Mouse (Mus musculus): ENCODE data around the gene Golt1a. TPM values are rescaled to one million over a fixed set of nuclear protein-coding genes. Genes with fewer than 3 reads are reported as not detected.

Golt1a gene
- polyA plus RNA-seq (2015; fragmentation: Nextera tagmentation; extraction: Ambion mirVana): 0.10 TPM in 1 of 2 replicates, not detected in the other

DNA sequence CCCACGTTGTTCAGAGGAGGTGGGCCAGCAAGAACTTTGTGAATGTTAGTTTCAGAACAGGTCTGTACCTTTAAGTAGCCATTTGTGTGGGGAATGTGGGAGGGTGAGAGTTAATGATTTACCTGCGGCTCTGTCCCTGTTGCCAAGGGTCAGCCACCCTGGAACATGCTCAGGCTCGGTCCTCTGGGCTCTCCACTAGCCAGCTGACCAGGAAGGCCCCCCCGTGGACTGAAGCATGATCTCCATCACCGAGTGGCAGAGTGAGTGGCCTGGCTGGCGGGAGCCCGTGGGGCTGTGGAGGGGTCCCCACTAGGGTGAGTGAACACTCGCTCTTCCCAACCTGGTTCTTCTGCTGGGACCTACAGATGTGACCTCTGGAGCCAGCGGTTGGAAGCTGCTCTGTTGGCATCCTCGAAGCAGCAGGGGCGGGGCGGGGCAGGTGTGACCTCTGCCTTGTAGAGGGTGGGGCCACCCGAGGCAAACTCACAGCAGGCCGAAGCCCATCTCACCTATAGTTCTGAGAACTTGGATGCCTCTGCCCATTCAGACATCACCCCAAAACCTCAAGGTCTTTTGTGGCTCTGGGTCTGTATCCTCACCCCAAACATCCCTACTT is at the start of gene Golt1a:
Gene Golt1a (plus strand): TSS at position 149 of the 616 bp plus-strand sequence.
- H3K4me3 ChIP-seq: no peak within 1 kb of the TSS
- no peak within 1 kb of the TSS for H3K27ac ChIP-seq
- no peak within 1 kb of the TSS for H3K4me2 ChIP-seq
- H3K36me3 ChIP-seq: no peaks in the 10 kb centered on the region
- ATAC-seq (ENCODE audit: low FRiP score): no peak
- H3K4me1 ChIP-seq (replicated peaks): peaks cover 22% of the 10 kb centered on the region
- no peak within 1 kb of the TSS for H3K9ac ChIP-seq
- no peaks in the 10 kb centered on the region for H3K27me3 ChIP-seq
- WGBS: 51% methylated on average over 12 of the region's 14 CpGs
- no peaks in the 10 kb centered on the region for H3K9me3 ChIP-seq

DNA sequence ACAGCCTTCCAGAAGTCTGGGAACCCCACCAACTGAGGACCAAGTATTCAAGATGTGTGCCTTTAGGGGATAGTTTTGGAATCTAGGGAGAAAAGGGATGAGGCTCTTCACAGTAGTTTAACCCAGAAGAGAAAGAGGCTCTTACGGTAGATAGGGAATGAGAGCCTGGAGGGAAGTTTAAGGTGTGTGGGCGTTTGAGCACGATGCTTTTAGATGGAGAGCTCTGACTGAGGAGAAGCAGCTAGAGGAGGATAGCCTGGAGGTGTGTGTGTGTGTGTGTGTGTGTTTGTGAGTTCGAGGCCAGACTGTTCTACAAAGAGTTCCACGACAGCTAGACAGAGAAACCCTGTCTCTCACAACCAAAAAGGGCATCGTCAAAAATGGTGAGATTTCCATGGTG is 47.0 kb upstream of the Golt1a start:
- no peak overlapping the region for H3K4me3 ChIP-seq
- H3K36me3 ChIP-seq: peaks cover 72% of the 10 kb centered on the region
- H3K4me1 ChIP-seq (replicated peaks): peaks cover 45% of the 10 kb centered on the region
- 90% methylated on average over 6 of the region's 6 CpGs for WGBS
- ATAC-seq (ENCODE audit: low FRiP score): no peak
- no peaks in the 10 kb centered on the region for H3K27me3 ChIP-seq
- H3K9me3 ChIP-seq: no peaks in the 10 kb centered on the region
- H3K4me2 ChIP-seq: no peak overlapping the region
- no peak overlapping the region for H3K9ac ChIP-seq
- H3K27ac ChIP-seq: no peak overlapping the region

DNA sequence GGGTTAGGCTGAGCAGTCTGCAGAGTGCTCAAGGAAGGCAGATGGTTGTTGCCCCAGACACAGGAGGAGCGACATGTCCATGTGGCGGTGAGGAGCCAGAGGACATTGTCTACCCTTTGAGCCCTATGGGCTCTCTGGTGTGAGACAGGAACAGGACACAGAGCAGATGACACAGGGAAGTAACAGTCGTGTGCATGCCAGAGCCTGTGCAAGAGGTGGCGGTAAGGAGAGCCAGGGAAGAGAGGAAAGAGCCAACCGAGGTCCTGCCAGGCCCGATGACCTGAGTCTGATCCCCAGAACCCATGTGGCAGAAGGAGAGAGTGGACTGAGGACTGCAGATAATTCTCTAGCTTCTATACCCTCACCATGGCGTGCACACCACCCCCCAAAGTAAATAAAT is 46.5 kb upstream of the Golt1a start:
- ATAC-seq (ENCODE audit: low FRiP score): no peak
- WGBS: 93% methylated on average over 7 of the region's 7 CpGs
- Histone ChIP-seq H3K9me3 (no peaks in the 10 kb centered on the region), H3K4me2 (no peak overlapping the region), H3K27me3 (no peaks in the 10 kb centered on the region), H3K36me3 (peaks cover 76% of the 10 kb centered on the region), H3K4me3 (no peak overlapping the region), H3K9ac (no peak overlapping the region), H3K27ac (no peak overlapping the region), H3K4me1 (replicated peaks) (peaks cover 45% of the 10 kb centered on the region)

DNA sequence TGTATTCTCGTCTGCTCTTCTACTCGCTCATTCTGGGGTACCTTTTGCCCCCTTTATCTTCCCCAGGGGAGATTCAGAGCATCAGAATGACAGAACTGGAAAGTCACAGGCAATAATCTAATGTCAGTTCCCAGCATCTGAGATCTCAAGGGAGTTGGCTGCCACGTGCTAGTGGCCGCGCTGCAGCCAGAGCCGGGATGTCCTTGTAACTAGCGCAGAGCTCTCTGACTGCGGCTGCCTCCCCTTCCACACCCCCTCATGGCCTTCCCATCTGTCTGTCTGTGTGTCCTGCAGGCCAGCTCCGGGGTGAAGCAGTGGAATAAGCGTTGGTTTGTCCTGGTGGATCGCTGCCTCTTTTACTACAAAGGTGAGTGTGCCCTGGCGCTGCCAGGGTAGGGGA is 45.2 kb upstream of the Golt1a start:
- H3K9ac ChIP-seq: 0 out of 2 replicates have a peak overlapping the region, but pooled peaks have one; percentile 9
- H3K4me1 ChIP-seq (replicated peaks): peaks cover 54% of the 10 kb centered on the region
- H3K9me3 ChIP-seq: no peaks in the 10 kb centered on the region
- WGBS: 38% methylated on average over 12 of the region's 12 CpGs
- no peaks in the 10 kb centered on the region for H3K27me3 ChIP-seq
- ATAC-seq (ENCODE audit: low FRiP score): 0 out of 2 replicates have a peak, but pooled peaks have one; percentile 16
- H3K4me3 ChIP-seq: no peak overlapping the region
- H3K4me2 ChIP-seq: no peak overlapping the region
- 0 out of 2 replicates have a peak overlapping the region, but pooled peaks have one; percentile 58 for H3K27ac ChIP-seq
- H3K36me3 ChIP-seq: peaks cover 77% of the 10 kb centered on the region

DNA sequence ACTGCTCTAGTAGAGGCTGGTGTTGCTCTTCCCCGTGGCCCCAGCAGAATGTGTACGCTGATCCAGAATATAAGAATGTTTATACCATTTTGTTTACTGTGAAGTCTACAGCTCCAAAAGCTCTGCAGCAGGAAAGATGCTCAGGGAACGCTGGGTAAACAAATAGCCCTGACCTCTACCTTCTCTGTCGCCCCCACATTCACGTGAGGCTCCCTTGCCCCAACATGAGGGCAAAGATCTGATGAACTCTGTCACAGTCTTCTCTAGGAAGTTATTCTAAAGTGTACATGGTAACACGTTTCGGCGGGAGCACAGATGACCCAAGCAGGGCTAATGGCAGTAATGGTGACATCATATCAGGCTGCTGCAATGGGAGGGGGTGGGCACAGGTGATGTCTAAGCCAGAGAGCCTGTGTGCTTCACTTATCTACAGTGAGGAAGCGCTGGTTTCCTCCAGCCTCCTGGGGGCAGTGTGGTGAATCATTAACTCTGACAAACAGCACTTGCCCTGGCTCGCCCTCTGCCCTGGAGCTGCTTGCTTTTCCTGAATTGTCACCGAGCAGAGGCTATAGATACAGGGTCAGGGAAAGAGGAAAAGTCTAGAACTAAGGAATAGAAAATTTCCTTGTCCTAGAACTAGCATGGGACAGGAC is 44.4 kb upstream of the Golt1a start:
- Histone ChIP-seq H3K9me3 (no peaks in the 10 kb centered on the region), H3K4me2 (no peak overlapping the region), H3K4me3 (no peak overlapping the region), H3K9ac (no peak overlapping the region), H3K36me3 (peaks cover 78% of the 10 kb centered on the region), H3K27me3 (no peaks in the 10 kb centered on the region), H3K4me1 (replicated peaks) (peaks cover 57% of the 10 kb centered on the region), H3K27ac (peak overlapping the region; percentile 58)
- no peak for ATAC-seq (ENCODE audit: low FRiP score)
- WGBS: 59% methylated on average over 11 of the region's 11 CpGs

DNA sequence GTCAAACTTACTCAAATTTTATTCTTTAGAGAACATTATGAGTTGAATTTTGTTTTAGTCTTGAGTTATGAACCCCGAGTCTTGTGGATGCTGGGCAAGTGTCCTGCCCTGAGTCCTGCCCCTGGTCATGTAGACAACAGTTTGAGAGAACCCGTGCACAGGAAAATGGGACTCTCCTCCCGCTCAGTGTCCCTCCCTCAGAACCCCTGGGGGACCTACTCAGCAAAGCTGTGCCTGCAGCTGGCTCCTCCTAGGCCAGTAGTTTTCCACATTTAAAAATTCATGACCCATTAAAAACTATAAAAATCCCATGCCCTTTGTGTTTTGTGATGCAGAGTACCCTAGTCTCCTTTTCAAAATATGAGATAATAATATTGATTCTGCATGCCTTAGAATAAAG is 42.5 kb upstream of the Golt1a start:
- 35% methylated on average over 3 of the region's 3 CpGs for WGBS
- Histone ChIP-seq H3K27ac (peak overlapping the region; percentile 73), H3K4me1 (replicated peaks) (peaks cover 61% of the 10 kb centered on the region), H3K27me3 (no peaks in the 10 kb centered on the region), H3K36me3 (peaks cover 80% of the 10 kb centered on the region), H3K4me2 (no peak overlapping the region), H3K4me3 (no peak overlapping the region), H3K9ac (no peak overlapping the region; the same call in 1 of the 2 replicates), H3K9me3 (no peaks in the 10 kb centered on the region)
- ATAC-seq (ENCODE audit: low FRiP score): no peak

DNA sequence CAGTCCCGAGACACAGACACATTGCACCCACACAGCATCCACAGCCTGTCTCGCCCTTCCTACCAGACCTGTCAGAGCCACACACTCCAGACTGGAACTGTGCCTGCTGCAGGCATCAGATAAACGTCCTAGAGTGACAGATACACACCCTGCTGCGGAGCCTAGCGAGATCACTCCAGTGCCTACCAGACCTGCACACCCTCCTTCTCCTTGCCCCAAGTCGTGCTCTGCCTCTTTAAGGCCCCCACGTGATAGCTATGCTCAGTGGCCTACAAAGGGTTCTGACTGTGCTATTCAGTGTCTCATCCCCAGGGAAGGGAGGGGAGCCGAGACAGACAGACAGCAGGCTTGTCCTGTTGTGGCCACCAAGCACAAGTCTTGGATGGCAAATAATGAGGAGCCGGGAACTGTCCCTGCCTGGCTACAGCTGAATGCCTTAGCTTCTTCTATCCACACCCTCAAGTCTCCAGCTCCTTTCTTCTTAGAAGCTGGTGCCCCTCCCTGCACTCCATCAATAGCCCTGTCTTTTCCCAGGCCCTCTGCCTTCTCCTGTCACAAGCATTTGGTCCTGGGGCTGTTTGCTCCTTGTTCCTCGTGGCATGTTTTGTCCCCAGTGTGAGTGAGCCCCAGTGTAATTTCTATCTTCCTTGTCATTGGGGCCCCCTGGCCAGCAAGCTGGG is 41.6 kb upstream of the Golt1a start:
- peak overlapping the region; percentile 73 for H3K27ac ChIP-seq
- H3K4me2 ChIP-seq: no peak overlapping the region
- ATAC-seq (ENCODE audit: low FRiP score): peak; percentile 60
- 10% methylated on average over 10 of the region's 10 CpGs for WGBS
- no peaks in the 10 kb centered on the region for H3K27me3 ChIP-seq
- H3K9ac ChIP-seq: peak overlapping the region; percentile 54
- peaks cover 61% of the 10 kb centered on the region for H3K4me1 ChIP-seq (replicated peaks)
- no peaks in the 10 kb centered on the region for H3K9me3 ChIP-seq
- peaks cover 80% of the 10 kb centered on the region for H3K36me3 ChIP-seq
- no peak overlapping the region for H3K4me3 ChIP-seq

DNA sequence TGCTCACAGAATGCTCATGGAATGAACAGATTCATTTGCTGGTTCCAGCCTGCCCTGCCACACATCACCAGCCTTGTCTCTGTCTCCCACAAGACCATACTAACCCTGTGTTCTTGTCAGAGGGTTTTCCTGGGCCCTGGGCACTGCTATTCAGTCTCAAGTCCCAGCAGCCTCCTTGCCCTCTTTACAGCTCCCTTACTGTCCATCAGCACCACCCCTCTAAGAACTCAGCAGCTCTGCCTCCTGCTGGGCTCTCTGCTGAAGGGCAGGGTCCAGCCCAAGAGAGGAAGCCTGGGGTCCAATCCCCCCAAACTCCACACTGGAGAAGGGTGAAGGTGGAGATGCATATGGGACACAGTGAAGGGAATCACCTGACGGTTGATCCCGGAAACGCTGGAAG is 41.1 kb upstream of the Golt1a start:
- WGBS: 76% methylated on average over 3 of the region's 3 CpGs
- Histone ChIP-seq H3K36me3 (peaks cover 80% of the 10 kb centered on the region), H3K9ac (peak overlapping the region; percentile 54; the same call in 1 of the 2 replicates), H3K4me2 (no peak overlapping the region), H3K4me3 (no peak overlapping the region), H3K27ac (peak overlapping the region; percentile 73), H3K27me3 (no peaks in the 10 kb centered on the region), H3K9me3 (no peaks in the 10 kb centered on the region), H3K4me1 (replicated peaks) (peaks cover 55% of the 10 kb centered on the region)
- peak; percentile 32 for ATAC-seq (ENCODE audit: low FRiP score)

DNA sequence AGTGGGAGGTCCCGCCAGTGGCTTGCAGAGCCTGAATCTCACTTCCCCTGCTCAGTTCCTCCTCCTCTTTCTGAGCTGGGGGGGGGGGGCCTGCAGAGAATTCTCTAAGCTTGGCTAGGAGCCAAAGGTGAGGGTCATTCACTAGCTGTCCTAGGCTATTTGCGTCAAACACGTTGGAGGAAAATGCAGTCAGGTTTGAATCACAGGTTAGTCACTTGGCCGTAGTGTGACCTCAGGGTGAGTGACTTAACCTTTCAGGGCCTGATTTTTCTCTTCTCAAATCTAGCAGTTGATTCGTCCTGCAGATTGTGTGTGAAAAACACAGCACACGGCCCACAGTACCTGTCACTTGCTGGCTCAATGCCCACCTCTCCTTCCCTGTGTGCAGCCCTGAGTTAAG is 39.3 kb upstream of the Golt1a start:
- ATAC-seq (ENCODE audit: low FRiP score): no peak
- 65% methylated on average over 6 of the region's 6 CpGs for WGBS
- no peak overlapping the region for H3K4me3 ChIP-seq
- no peak overlapping the region for H3K27ac ChIP-seq
- no peak overlapping the region for H3K9ac ChIP-seq
- peaks cover 37% of the 10 kb centered on the region for H3K4me1 ChIP-seq (replicated peaks)
- H3K4me2 ChIP-seq: no peak overlapping the region
- H3K27me3 ChIP-seq: no peaks in the 10 kb centered on the region; the same call in 1 of the 2 replicates
- H3K36me3 ChIP-seq: peaks cover 83% of the 10 kb centered on the region
- H3K9me3 ChIP-seq: no peaks in the 10 kb centered on the region

DNA sequence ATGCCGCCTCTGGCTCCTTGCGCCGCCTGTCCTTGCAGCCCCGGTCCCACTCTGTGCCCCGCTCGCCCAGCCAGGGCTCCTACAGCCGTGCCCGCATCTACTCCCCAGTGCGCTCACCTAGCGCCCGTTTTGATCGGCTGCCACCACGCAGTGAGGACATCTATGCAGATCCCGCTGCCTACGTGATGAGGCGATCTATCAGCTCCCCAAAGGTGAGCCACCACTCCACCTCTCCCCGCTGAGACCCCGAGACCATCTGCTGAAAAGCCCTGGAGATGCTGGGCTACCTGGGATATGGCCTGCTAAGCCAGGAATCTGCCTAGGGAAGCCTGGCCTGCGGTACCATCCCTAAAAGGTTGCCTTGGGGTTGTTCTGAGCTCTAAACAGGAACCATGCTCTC is 35.4 kb upstream of the Golt1a start:
- Histone ChIP-seq H3K36me3 (peaks cover 80% of the 10 kb centered on the region), H3K4me1 (replicated peaks) (peaks cover 38% of the 10 kb centered on the region), H3K4me2 (no peak overlapping the region), H3K9me3 (no peaks in the 10 kb centered on the region), H3K9ac (no peak overlapping the region), H3K27me3 (no peaks in the 10 kb centered on the region; the same call in 1 of the 2 replicates), H3K27ac (no peak overlapping the region), H3K4me3 (no peak overlapping the region)
- ATAC-seq (ENCODE audit: low FRiP score): no peak
- 90% methylated on average over 19 of the region's 19 CpGs for WGBS

DNA sequence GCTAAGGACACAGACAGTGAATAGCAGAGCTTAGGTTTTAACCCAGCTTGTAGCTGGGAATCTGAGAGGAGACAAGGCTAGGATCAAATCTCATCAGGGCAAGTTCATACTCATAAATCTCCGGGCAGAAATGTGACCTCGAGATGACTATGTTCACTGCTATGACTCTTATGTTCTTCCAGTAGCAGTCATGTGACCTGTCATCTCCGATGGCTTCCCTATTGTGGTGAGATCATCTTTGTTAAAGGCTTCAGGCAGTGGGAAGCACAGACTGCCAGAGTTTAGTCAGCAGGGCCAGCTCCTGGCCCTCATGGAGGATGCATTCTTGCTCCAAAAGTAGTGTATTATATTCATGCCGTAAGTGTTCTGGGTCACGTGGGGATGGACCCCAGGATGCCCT is 32.6 kb upstream of the Golt1a start:
- Histone ChIP-seq H3K9ac (no peak overlapping the region), H3K27ac (peak overlapping the region; percentile 68), H3K9me3 (no peaks in the 10 kb centered on the region), H3K4me3 (no peak overlapping the region), H3K4me2 (no peak overlapping the region), H3K27me3 (no peaks in the 10 kb centered on the region; the same call in 1 of the 2 replicates), H3K4me1 (replicated peaks) (peaks cover 35% of the 10 kb centered on the region), H3K36me3 (peaks cover 79% of the 10 kb centered on the region)
- no peak for ATAC-seq (ENCODE audit: low FRiP score)
- WGBS: 73% methylated on average over 5 of the region's 5 CpGs

DNA sequence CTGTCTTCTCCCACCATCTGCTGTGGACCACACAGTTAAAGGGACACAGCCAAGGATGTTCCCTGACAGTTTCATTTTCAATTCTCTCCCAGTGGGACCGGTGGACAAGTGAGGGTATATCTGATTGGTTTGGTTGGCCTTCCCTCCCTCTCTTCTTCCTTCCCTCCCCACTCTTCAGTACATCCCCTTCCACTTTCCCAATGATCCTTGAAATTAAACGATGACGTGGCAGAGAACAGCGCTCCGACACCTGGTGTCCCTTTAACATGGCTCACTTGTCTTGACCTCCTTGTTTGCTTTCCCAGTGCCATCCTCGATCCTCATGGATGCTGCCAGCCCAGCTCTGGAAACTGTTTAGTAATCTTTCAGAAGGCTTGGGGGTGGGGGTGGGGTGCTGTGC is 31.1 kb upstream of the Golt1a start:
- no peak overlapping the region; the same call in 1 of the 2 replicates for H3K9ac ChIP-seq
- H3K4me1 ChIP-seq (replicated peaks): peaks cover 35% of the 10 kb centered on the region
- WGBS: 41% methylated on average over 6 of the region's 6 CpGs
- ATAC-seq (ENCODE audit: low FRiP score): 0 out of 2 replicates have a peak, but pooled peaks have one; percentile 33
- no peaks in the 10 kb centered on the region; the same call in 1 of the 2 replicates for H3K27me3 ChIP-seq
- H3K9me3 ChIP-seq: no peaks in the 10 kb centered on the region
- no peak overlapping the region for H3K4me3 ChIP-seq
- peaks cover 78% of the 10 kb centered on the region for H3K36me3 ChIP-seq
- no peak overlapping the region for H3K4me2 ChIP-seq
- H3K27ac ChIP-seq: peak overlapping the region; percentile 68; the same call in 1 of the 2 replicates

All from hindbrain, embryonic 13.5 days (tissue).